Mouse (Mus musculus) small intestine, adult 2 months (tissue): ENCODE results near the gene Gm10799. TPM values are rescaled to one million over a fixed set of nuclear protein-coding genes. Genes with fewer than 3 reads are reported as not detected.
"Not testable (repeated sequence)": the region's sequence is repeated elsewhere in the genome, so short reads cannot be mapped to it uniquely, and the experiment has no call there.

Experiments used
- H3K27ac ChIP-seq: fragments of 200-500 bp; 2 replicates; pipeline ENCODE4 v1.5.1; 2012; ENCODE audit warnings: low read depth, low read length, control low read depth, inconsistent platforms; ENCODE audit not compliant: insufficient read depth
- H3K27me3 ChIP-seq: fragments of 200-500 bp; 2 replicates; pipeline ENCODE4 v1.6.1; 2012; ENCODE audit warnings: mild to moderate bottlenecking, moderate library complexity, low read length, inconsistent platforms; ENCODE audit not compliant: control insufficient read depth, insufficient read depth
- H3K36me3 ChIP-seq: fragments of 200-500 bp; 2 replicates; pipeline ENCODE4 v1.6.1; 2012; ENCODE audit warnings: mild to moderate bottlenecking, low read length, control low read depth, inconsistent platforms; ENCODE audit not compliant: control insufficient read depth, insufficient read depth
- H3K4me1 ChIP-seq: fragments of 200-500 bp; 2 replicates; pipeline ENCODE4 v1.6.1; 2012; ENCODE audit warnings: low read length, inconsistent platforms, mixed read lengths; ENCODE audit not compliant: control insufficient read depth, insufficient read depth, insufficient read length
- H3K4me3 ChIP-seq: fragments of 200-500 bp; 2 replicates; pipeline ENCODE4 v1.5.1; 2012; ENCODE audit warnings: low read depth, mild to moderate bottlenecking, control low read depth, inconsistent platforms, low read length, moderate library complexity
- CTCF ChIP-seq: fragments of 200-500 bp; IDR thresholded peaks from 2 replicates; pipeline ENCODE4 v1.5.1; 2012; ENCODE audit warnings: low read depth, mild to moderate bottlenecking, control low read depth, inconsistent platforms, low read length, moderate library complexity, mixed read lengths; ENCODE audit not compliant: insufficient replicate concordance, insufficient read length; ENCODE audit errors: extremely low read depth
- POLR2A ChIP-seq: fragments of 200-500 bp; IDR thresholded peaks from 2 replicates; pipeline ENCODE4 v1.6.1; 2012; ENCODE audit warnings: low read depth, mild to moderate bottlenecking, control low read depth, inconsistent platforms, low read length, moderate library complexity
- WGBS: fragments of 180-500 bp; shearing (Covaris S2); methylation state at CpG from one replicate; pipeline ENCODE4 v1.1.7; 2018; 5-methylcytosine and 5-hydroxymethylcytosine counted together
- polyA plus RNA-seq: library from polyadenylated mRNA; depleted of rRNA; stranded (reverse); fragments of >200 nt; gene quantifications from 2 replicates; pipeline ENCODE4 v1.2.3, GENCODE M21; 2012

The Gm10799 gene
- polyA plus RNA-seq, 1 experiment = not detected

GRCm38 (mm10) chr2:104104800-104105199 is 36.5 kb upstream of the Gm10799 start:
- Histone ChIP-seq H3K36me3 (no peaks in the 10 kb centered on the region), H3K4me1 (no peaks in the 10 kb centered on the region), H3K27me3 (no peaks in the 10 kb centered on the region), H3K27ac (no peak overlapping the region), H3K4me3 (no peak overlapping the region)
- TF ChIP-seq CTCF (no peak), POLR2A (no peak)
- WGBS = 84% methylated on average over 6 of the region's 6 CpGs

DNA sequence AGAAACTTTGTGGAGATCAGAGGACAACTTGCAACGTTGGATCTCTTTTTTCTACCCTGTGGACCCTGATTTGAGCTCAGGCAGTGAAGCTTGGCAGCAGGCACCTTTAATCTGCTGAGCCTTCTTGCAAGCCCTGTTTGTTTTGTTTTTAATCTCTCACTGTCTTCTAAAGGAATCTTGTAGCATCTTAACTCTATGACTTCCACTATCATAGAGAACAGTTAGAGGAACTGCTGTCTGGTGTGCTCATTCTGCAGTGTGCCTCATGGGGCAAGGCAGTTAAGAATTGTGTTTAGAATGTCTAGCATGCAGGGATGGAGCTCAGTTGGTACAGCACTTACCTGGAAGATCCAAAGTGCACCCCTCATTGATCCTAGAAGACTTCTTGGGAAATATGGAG is 31.6 kb upstream of the Gm10799 start:
- Histone ChIP-seq H3K27me3 (no peaks in the 10 kb centered on the region), H3K4me1 (peaks cover 4% of the 10 kb centered on the region; the same call in 1 of the 2 replicates), H3K4me3 (no peak overlapping the region), H3K27ac (no peak overlapping the region), H3K36me3 (no peaks in the 10 kb centered on the region)
- TF ChIP-seq POLR2A (no peak), CTCF (no peak)
- 76% methylated on average over 1 of the region's 1 CpGs for WGBS

DNA sequence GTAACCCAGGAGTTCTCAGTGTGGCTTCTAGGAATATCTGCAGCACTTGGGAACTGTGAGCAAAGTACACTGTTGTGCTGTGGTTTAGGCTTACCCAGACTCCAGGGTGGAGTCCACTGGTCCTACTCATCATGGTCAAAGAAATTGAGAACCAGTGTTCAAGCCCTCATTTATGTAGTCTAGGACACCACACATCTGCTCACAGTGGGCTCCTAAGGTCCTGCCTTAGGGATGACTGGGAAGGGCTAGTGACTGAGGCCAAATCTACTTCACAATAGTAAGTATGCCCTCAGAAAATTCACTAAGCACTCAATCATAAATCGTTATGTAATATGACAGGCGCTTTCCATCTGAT is 30.9 kb upstream of the Gm10799 start:
- 94% methylated on average over 2 of the region's 2 CpGs for WGBS
- no peak overlapping the region for H3K27ac ChIP-seq

DNA sequence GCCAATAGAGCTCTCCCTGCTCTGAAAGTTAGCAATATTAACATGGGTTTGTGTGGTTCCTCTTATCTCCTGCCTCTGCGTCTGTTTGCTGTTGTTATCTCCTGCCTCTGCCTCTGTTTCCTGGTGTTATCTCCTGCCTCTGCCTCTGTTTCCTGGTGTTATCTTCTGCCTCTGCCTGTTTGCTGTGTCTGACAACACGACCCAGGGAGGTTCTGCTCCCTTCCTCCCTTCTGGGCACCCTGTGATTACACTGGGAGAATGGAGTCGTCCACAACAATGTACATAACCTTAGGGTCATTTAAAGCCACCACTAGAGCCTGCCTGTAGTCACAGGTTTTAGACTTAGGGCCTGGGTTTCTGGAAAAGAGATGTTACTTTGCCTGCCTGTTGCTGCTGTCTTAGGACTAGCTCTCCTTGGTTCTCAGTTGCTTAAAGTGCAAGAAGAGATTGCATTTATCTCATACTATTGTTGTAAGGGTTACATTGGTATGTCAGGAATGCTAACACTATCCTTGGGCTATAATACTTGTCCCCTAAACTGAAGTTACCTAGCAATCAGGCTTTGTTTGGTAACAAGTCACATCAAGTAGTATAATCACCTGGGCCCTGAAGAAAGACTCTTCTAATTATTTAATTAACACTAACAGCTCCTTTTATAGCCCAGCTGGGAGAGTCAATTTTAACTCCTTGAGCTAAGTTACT is 30.3 kb upstream of the Gm10799 start:
- H3K4me3 ChIP-seq = no peak overlapping the region
- H3K4me1 ChIP-seq = peaks cover 4% of the 10 kb centered on the region; the same call in 1 of the 2 replicates
- TF ChIP-seq CTCF (no peak), POLR2A (no peak)
- 10% methylated on average over 3 of the region's 3 CpGs for WGBS
- no peak overlapping the region for H3K27ac ChIP-seq
- H3K36me3 ChIP-seq = no peaks in the 10 kb centered on the region
- H3K27me3 ChIP-seq = no peaks in the 10 kb centered on the region

More for the DNA sequence above, 30.9 kb upstream of the Gm10799 start:
- TF ChIP-seq POLR2A (no peak), CTCF (no peak)
- Histone ChIP-seq H3K36me3 (no peaks in the 10 kb centered on the region), H3K4me3 (no peak overlapping the region), H3K27me3 (no peaks in the 10 kb centered on the region), H3K4me1 (peaks cover 4% of the 10 kb centered on the region; the same call in 1 of the 2 replicates)

- H3K27ac ChIP-seq, H3K36me3 ChIP-seq, H3K4me3 ChIP-seq, H3K4me1 ChIP-seq, H3K27me3 ChIP-seq: not testable (repeated sequence)
- WGBS = 93% methylated on average over 4 of the region's 4 CpGs
Measured at GRCm38 (mm10) chr2:104097396-104097795, 29.0 kb upstream of the Gm10799 start.

DNA sequence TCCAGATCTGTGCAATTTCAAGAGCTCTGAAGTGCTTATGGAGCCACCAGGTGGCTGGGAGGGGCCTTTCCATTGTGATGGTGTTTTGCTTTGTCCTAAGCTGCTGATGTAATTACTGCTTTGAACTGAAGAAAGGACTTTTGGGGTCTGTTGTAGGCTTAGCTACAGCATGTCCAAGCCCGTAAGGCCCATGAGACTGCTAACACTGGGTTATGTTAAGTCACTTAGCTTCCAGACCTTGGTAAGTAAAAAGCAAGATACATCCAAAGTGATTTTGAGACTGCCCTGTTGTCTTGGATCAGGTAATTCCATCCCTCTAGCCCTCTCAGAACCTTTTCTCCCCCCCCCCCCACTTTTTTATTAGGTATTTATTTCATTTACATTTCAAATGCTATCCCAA is 28.4 kb upstream of the Gm10799 start:
- not testable (repeated sequence) for H3K27ac ChIP-seq, H3K27me3 ChIP-seq, H3K4me1 ChIP-seq, H3K36me3 ChIP-seq, H3K4me3 ChIP-seq
- 100% methylated on average over 1 of the region's 1 CpGs for WGBS

DNA sequence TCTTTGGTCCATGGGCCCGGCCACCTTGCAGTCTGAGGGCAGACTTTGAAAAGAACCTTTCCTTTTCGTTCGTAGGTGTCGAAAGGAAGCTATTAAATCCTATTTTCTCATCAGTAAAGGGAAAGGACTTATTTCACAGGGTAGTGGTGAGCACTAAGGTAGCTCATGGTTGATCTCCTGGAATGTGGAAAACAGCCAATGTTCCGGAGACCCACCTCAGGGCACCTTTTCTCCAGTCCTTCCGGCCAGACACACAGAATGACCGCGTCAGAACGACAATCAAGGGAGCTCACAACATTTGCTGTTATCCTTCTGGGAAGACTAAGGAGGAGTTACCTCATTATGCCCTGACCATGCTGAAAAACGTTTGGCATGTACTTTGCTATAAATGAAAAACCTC is 27.9 kb upstream of the Gm10799 start:
- peak overlapping the region; percentile 57 for H3K4me3 ChIP-seq
- WGBS = 40% methylated on average over 10 of the region's 10 CpGs

DNA sequence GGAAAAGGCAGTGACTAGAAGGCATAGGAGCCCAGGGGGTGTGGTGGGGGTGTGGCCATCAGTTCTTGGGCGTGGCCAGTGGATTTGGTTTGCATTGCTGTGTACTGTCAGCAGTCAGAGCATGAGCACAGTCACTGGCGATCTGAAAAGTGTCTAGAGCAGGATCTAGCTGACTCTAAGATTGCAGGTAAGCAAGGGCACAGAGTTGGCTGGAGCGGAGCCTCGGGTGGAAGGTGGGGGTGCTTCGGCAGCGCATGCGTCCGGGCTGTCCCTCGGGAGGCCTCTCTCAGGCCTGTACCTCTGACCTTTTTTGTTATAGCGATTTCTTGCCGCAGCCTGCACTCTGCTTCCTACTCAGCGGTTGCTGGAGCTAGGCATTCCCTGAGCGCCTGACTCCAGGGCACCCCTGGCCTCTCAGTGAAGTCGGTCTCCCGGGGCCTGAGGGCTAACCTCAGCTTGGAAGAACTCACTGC is 27.4 kb upstream of the Gm10799 start, which contains the start of gene Cd59a:
TSS of gene Cd59a (plus strand) at position 61 of the 473 bp plus-strand sequence.
- 4% methylated on average over 15 of the region's 15 CpGs for WGBS
- TF ChIP-seq CTCF = no peak
- TF ChIP-seq POLR2A = no peak
- Histone ChIP-seq H3K27me3 (no peaks in the 10 kb centered on the region), H3K4me1 (peaks cover 4% of the 10 kb centered on the region; the same call in 1 of the 2 replicates), H3K4me3 (peak within 1 kb of the TSS; percentile 57), H3K27ac (0 out of 2 replicates have a peak within 1 kb of the TSS, but pooled peaks have one; percentile 4), H3K36me3 (no peaks in the 10 kb centered on the region)

More for the DNA sequence above, 27.9 kb upstream of the Gm10799 start:
- no peaks in the 10 kb centered on the region for H3K27me3 ChIP-seq
- H3K27ac ChIP-seq = 0 out of 2 replicates have a peak overlapping the region, but pooled peaks have one; percentile 4
- no peak for TF ChIP-seq CTCF
- TF ChIP-seq POLR2A = no peak
- H3K36me3 ChIP-seq = no peaks in the 10 kb centered on the region
- peaks cover 4% of the 10 kb centered on the region; the same call in 1 of the 2 replicates for H3K4me1 ChIP-seq
